ENCODE assay signal across 24 mouse cellular contexts in the genomic region with DNA sequence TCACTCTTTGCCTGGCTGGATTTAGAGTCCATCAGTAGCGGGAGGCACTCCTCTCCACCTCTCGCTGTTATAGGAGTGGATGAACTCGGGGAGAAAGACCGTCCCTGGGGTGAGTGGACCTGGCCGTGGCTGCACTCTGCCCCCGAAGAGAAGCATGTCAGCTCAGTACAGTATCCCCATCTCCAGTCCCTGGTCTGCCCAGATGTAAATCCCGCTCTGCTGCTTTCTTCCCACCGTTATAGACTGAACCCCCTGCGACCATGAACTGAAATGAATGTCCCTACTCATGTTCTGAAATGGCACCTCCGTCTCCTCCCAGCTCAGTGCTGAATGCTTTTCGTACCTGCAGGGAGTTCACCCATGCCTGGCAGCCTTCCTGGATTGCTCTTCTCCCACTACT. TPM values are rescaled to one million over a fixed set of nuclear protein-coding genes. Genes with fewer than 3 reads are reported as not detected.
A peak's percentile ranks its signal among the peaks of the same experiment; 100 is the strongest.
DNase-seq lines count a peak whose midpoint lies in the region; ATAC-seq and TF ChIP-seq lines count a peak whose summit lies in the region.
"Had no signal": no experiment of that assay in that cellular context is flagged by ENCODE, and none has a peak within 500 bp of the region (broad histone marks: within the 10 kb centered on the region; RNA-seq: fewer than 3 reads in every experiment).

No protein-coding gene starts in this region.

- 61% methylated on average over 11 of the region's 11 CpGs for WGBS in heart, embryonic 14.5 days
- 72% methylated on average over 11 of the region's 11 CpGs for WGBS in heart, adult 2 months
- 78% methylated on average over 11 of the region's 11 CpGs for WGBS in kidney, embryonic 15.5 days
- 81% methylated on average over 11 of the region's 11 CpGs for WGBS in stomach, postnatal 0 days

- ATAC-seq in heart, embryonic 14.5 days (ENCODE audit: insufficient number of reproducible peaks, insufficient read depth, low FRiP score, low read depth) = no peak
- ATAC-seq in kidney, embryonic 15.5 days (replicated peaks; ENCODE audit: low FRiP score) = no peak
- no peak for ATAC-seq in stomach, postnatal 0 days (ENCODE audit: low FRiP score, low TSS enrichment)
- ATAC-seq: CD4-positive, CD25-positive, alpha-beta regulatory T cell, adult 4 months; forebrain, embryonic 13.5 days; liver, embryonic 12.5 days; Patski had no signal

- H3K4me1 ChIP-seq in heart, embryonic 14.5 days (ENCODE audit: control insufficient read depth in 2 of 2, insufficient read depth in 2 of 2, low read length in 2 of 2) = peaks cover 3 to 8% of the 10 kb centered on the region in 2 experiments; a peak in 1 of 4 replicates
- H3K4me1 ChIP-seq in heart, adult 2 months (ENCODE audit: control insufficient read depth, insufficient read depth, low read length) = no peaks in the 10 kb centered on the region
- H3K4me1 ChIP-seq in kidney, embryonic 15.5 days = 0 out of 2 replicates have a peak, but pooled peaks cover 5% of the 10 kb centered on the region
- no peaks in the 10 kb centered on the region for H3K4me1 ChIP-seq in stomach, postnatal 0 days (replicated peaks; ENCODE audit: control insufficient read depth, insufficient read depth)
- H3K4me1 ChIP-seq: embryonic facial prominence, embryonic 12.5 days; forebrain, embryonic 13.5 days; liver, embryonic 12.5 days had no signal

- TF ChIP-seq CTCF in heart, adult 2 months (IDR thresholded peaks at IDR 0.05) = no peak
- no peak for TF ChIP-seq CTCF in stomach, postnatal 0 days (IDR thresholded peaks at IDR 0.05; ENCODE audit: low read depth)

- no peaks in the 10 kb centered on the region for H3K27me3 ChIP-seq in heart, embryonic 14.5 days (ENCODE audit: control insufficient read depth, insufficient read depth, low read length)
- H3K27me3 ChIP-seq in heart, adult 2 months (ENCODE audit: control insufficient read depth, insufficient read depth, low read length) = no peaks in the 10 kb centered on the region
- H3K27me3 ChIP-seq in kidney, embryonic 15.5 days = no peaks in the 10 kb centered on the region
- H3K27me3 ChIP-seq in stomach, postnatal 0 days (ENCODE audit: control insufficient read depth, insufficient read depth, low read length) = no peaks in the 10 kb centered on the region
- H3K27me3 ChIP-seq: embryonic facial prominence, embryonic 12.5 days; forebrain, embryonic 13.5 days; liver, embryonic 12.5 days; neural tube, embryonic 13.5 days; Patski had no signal

- peak; percentile 47 for DNase-seq in adrenal gland, adult 2 months
- no peak for DNase-seq in adrenal gland, postnatal 4 days (ENCODE audit: low spot score in 2 of 2)
- no peak for DNase-seq in heart, adult 2 months
- DNase-seq in kidney, postnatal 10 days = no peak
- DNase-seq in stomach, postnatal 0 days (ENCODE audit: low spot score) = no peak
- no peak for DNase-seq in cerebellum, adult 9-10 months
- DNase-seq: cerebellum, postnatal 10 days; gastrocnemius, postnatal 36 days; kidney, postnatal 25 days; layer of hippocampus, adult 9-11 months; lung, adult 2 months; midbrain, embryonic 14.5 days; thymus, postnatal 36 days had no signal

- no peaks in the 10 kb centered on the region for H3K36me3 ChIP-seq in heart, embryonic 14.5 days (ENCODE audit: control insufficient read depth, insufficient read depth, low read length)
- no peaks in the 10 kb centered on the region for H3K36me3 ChIP-seq in heart, adult 2 months (ENCODE audit: control insufficient read depth, insufficient read depth, low read length)
- no peaks in the 10 kb centered on the region for H3K36me3 ChIP-seq in kidney, embryonic 15.5 days
- H3K36me3 ChIP-seq in stomach, postnatal 0 days (ENCODE audit: control insufficient read depth, insufficient read depth, low read length) = no peaks in the 10 kb centered on the region
- H3K36me3 ChIP-seq: embryonic facial prominence, embryonic 12.5 days; liver, embryonic 12.5 days; neural tube, embryonic 13.5 days had no signal

- H3K9ac ChIP-seq in heart, embryonic 14.5 days (ENCODE audit: low read length) = no peak overlapping the region
- H3K9ac ChIP-seq in heart, adult 2 months (ENCODE audit: low read depth, low read length) = no peak overlapping the region
- H3K9ac ChIP-seq in kidney, embryonic 15.5 days = no peak overlapping the region
- no peak overlapping the region for H3K9ac ChIP-seq in stomach, postnatal 0 days (ENCODE audit: low read length)
- H3K9ac ChIP-seq: embryonic facial prominence, embryonic 12.5 days; forebrain, embryonic 13.5 days; liver, embryonic 12.5 days; neural tube, embryonic 13.5 days had no signal

- 0 out of 2 replicates have a peak overlapping the region, but pooled peaks have one; percentile 4 for H3K4me2 ChIP-seq in heart, embryonic 14.5 days (ENCODE audit: low read length)
- H3K4me2 ChIP-seq in kidney, embryonic 15.5 days = 0 out of 2 replicates have a peak overlapping the region, but pooled peaks have one; percentile 24
- H3K4me2 ChIP-seq in stomach, postnatal 0 days (replicated peaks; ENCODE audit: low read depth) = 0 out of 2 replicates have a peak overlapping the region, but pooled peaks have one; percentile 5
- H3K4me2 ChIP-seq: embryonic facial prominence, embryonic 12.5 days; forebrain, embryonic 13.5 days; liver, embryonic 12.5 days; neural tube, embryonic 13.5 days had no signal

- H3K79me2 ChIP-seq in heart, adult 2 months (replicated peaks; ENCODE audit: control insufficient read depth, insufficient read depth, low read length) = no peaks in the 10 kb centered on the region

- intact Hi-C loops in heart, adult 2 months (cut with DNase I) = loop anchor here (5.0 kb wide), 1 partner anchor 72 kb away; the partner anchor contains the start of gene Osbpl3

- 0 out of 4 replicates have a peak overlapping the region, but pooled peaks of 1 of the 2 experiments have one; percentile 3 for H3K27ac ChIP-seq in heart, embryonic 14.5 days (replicated peaks in 1 of 2; ENCODE audit: control insufficient read depth in 1 of 2, insufficient read depth in 1 of 2, low read depth in 2 of 2, low read length in 2 of 2)
- H3K27ac ChIP-seq in heart, adult 2 months = no peak overlapping the region
- H3K27ac ChIP-seq in kidney, embryonic 15.5 days = no peak overlapping the region
- no peak overlapping the region for H3K27ac ChIP-seq in stomach, postnatal 0 days (replicated peaks)
- H3K27ac ChIP-seq: embryonic facial prominence, embryonic 12.5 days; forebrain, embryonic 13.5 days; left cerebral cortex, adult 2 months; liver, embryonic 12.5 days; neural tube, embryonic 13.5 days had no signal

- no peak for TF ChIP-seq EP300 in heart, adult 2 months (IDR thresholded peaks at IDR 0.05; ENCODE audit: insufficient read depth, low read depth, low read length)
- no peak for TF ChIP-seq EP300 in stomach, postnatal 0 days (optimal IDR thresholded peaks at IDR 0.05)

- H3K9me3 ChIP-seq in heart, embryonic 14.5 days (ENCODE audit: control insufficient read depth, low read length) = no peaks in the 10 kb centered on the region
- H3K9me3 ChIP-seq in kidney, embryonic 15.5 days (replicated peaks) = no peaks in the 10 kb centered on the region
- H3K9me3 ChIP-seq in stomach, postnatal 0 days (ENCODE audit: control insufficient read depth, low read length) = no peaks in the 10 kb centered on the region
- H3K9me3 ChIP-seq: embryonic facial prominence, embryonic 12.5 days; forebrain, embryonic 13.5 days; liver, embryonic 12.5 days; neural tube, embryonic 13.5 days had no signal

- H3K4me3 ChIP-seq in heart, embryonic 14.5 days (ENCODE audit: control insufficient read depth in 1 of 2, insufficient read depth in 1 of 2, low read depth in 1 of 2, low read length in 2 of 2) = no peak overlapping the region
- no peak overlapping the region for H3K4me3 ChIP-seq in heart, adult 2 months
- H3K4me3 ChIP-seq in kidney, embryonic 15.5 days (replicated peaks) = no peak overlapping the region
- H3K4me3 ChIP-seq in stomach, postnatal 0 days (ENCODE audit: low read depth, low read length) = no peak overlapping the region
- H3K4me3 ChIP-seq: embryonic facial prominence, embryonic 12.5 days; erythroblast, embryonic 14.5 days; forebrain, embryonic 13.5 days; left cerebral cortex, adult 2 months; liver, embryonic 12.5 days; megakaryocyte, embryonic 14.5 days; neural tube, embryonic 13.5 days had no signal

- no peak for TF ChIP-seq POLR2A in heart, adult 2 months (IDR thresholded peaks at IDR 0.05; ENCODE audit: insufficient read depth, low read depth, low read length)

RNA-seq across cellular contexts. Expression of gene Cycs, which starts 37.1 kb away (rescaled TPM):
- 10 to 100 TPM; 69.1 to 73.1 TPM for total RNA-seq in adrenal gland, adult 2 months (2021)
- 0.24 and 0.29 TPM in 2 replicates for polyA plus RNA-seq in adrenal gland, adult 2 months (2012; rRNA removed)
- 10 to 100 TPM; 41.3 to 49.1 TPM for total RNA-seq in adrenal gland, postnatal 4 days (2021)
- 181 and 190 TPM in 2 replicates for polyA plus RNA-seq in heart, embryonic 14.5 days (2014; fragmentation: Nextera tagmentation; extraction: Ambion mirVana)
- total RNA-seq in heart, adult 2 months (2021) = 100 to 1,000 TPM; 153 to 156 TPM
- polyA plus RNA-seq in heart, adult 2 months (2012; rRNA removed) = 29.6 and 71.5 TPM in 2 replicates
- 79.5 and 88.2 TPM in 2 replicates for polyA plus RNA-seq in kidney, embryonic 15.5 days (2015; fragmentation: Nextera tagmentation; extraction: Ambion mirVana)
- 79.1 and 84.4 TPM in 2 replicates for polyA plus RNA-seq in stomach, postnatal 0 days (2015; fragmentation: Nextera tagmentation; extraction: Ambion mirVana)

Comparison
In these comparisons a context has a peak if more than half of its experiments do, and no peak if none do; other contexts are left out.
1. RNA of gene Cycs, which starts 37.1 kb away (polyA plus RNA-seq): 181 to 190 TPM in heart, embryonic 14.5 days, 79.1 to 84.4 TPM in stomach, postnatal 0 days, 79.5 to 88.2 TPM in kidney, embryonic 15.5 days and 29.6 to 71.5 TPM in heart, adult 2 months; 0.24 to 0.29 TPM in adrenal gland, adult 2 months; every median in the first group is over 10 times any median in the second.
2. Peak in every context shown above with its lines, with median percentiles within 50 percentile points of each other: H3K4me2 ChIP-seq.